Mouse (Mus musculus) CH12.LX (cell line): ENCODE measurements around the gene Socs5. TPM values are rescaled to one million over a fixed set of nuclear protein-coding genes. Genes with fewer than 3 reads are reported as not detected.

Experiments used
- DNase-seq: peaks from one replicate; pipeline ENCODE4 v3.0.0-alpha.2; 2013; ENCODE audit errors: extremely low read depth
- H3K27ac ChIP-seq: 2 replicates; pipeline ENCODE4 v1.5.1; 2012; ENCODE audit warnings: low read depth, mild to moderate bottlenecking, control low read depth, moderate library complexity; ENCODE audit not compliant: insufficient read depth
- H3K27me3 ChIP-seq: replicated peaks from 2 replicates; pipeline ENCODE3; 2012; ENCODE audit warnings: inconsistent platforms
- H3K36me3 ChIP-seq, 2 experiments: replicated peaks in 1 of 2; 2 replicates each; pipeline versions ENCODE3 to v1.6.1; 2012; ENCODE audit warnings: inconsistent platforms in 1 of 2, low read length in 1 of 2, mild to moderate bottlenecking in 1 of 2, mixed read lengths in 1 of 2, moderate library complexity in 1 of 2; ENCODE audit not compliant: control insufficient read depth in 1 of 2, insufficient read depth in 1 of 2
- H3K4me1 ChIP-seq, 2 experiments: 2 replicates each; pipeline ENCODE4 v1.6.1; 2012; ENCODE audit warnings: inconsistent platforms in 1 of 2, moderate library complexity in 1 of 2; ENCODE audit not compliant: insufficient read depth in 2 of 2, control insufficient read depth in 1 of 2
- H3K4me2 ChIP-seq: 2 replicates; pipeline ENCODE4 v1.6.1; 2012; ENCODE audit warnings: low read depth, mild to moderate bottlenecking, control low read depth; ENCODE audit not compliant: poor library complexity, insufficient read depth, severe bottlenecking
- H3K4me3 ChIP-seq, 3 experiments: fragments of 150-350 bp in 1 of 3; sonication (generic) in 1 of 3; replicated peaks in 1 of 3; 2 replicates each; pipeline versions ENCODE3 to v1.5.1; 2011 to 2012; ENCODE audit warnings: low read depth in 2 of 3, low read length in 2 of 3, mild to moderate bottlenecking in 2 of 3, moderate library complexity in 2 of 3, control low read depth in 1 of 3, improper control_type of control experiment in 1 of 3, inconsistent platforms in 1 of 3, mixed read lengths in 1 of 3; ENCODE audit not compliant: poor library complexity in 1 of 3
- H3K79me2 ChIP-seq: replicated peaks from 2 replicates; pipeline ENCODE4 v1.6.1; 2012; ENCODE audit warnings: mild to moderate bottlenecking, moderate library complexity; ENCODE audit not compliant: control insufficient read depth, poor library complexity, insufficient read depth, severe bottlenecking; ENCODE audit errors: extremely low read depth
- H3K9ac ChIP-seq: 2 replicates; pipeline ENCODE4 v1.6.1; 2012; ENCODE audit warnings: low read depth, mild to moderate bottlenecking, control low read depth, moderate library complexity; ENCODE audit not compliant: insufficient read depth
- H3K9me3 ChIP-seq: replicated peaks from 2 replicates; pipeline ENCODE3; 2012; ENCODE audit warnings: low read length, inconsistent platforms, mixed read lengths
- CHD1 ChIP-seq: IDR thresholded peaks from 2 replicates; pipeline ENCODE4 v1.6.1; 2012; ENCODE audit warnings: low read depth, low read length, improper control_type of control experiment, inconsistent platforms
- CHD2 ChIP-seq: IDR thresholded peaks from 2 replicates; pipeline ENCODE4 v1.6.1; 2011; ENCODE audit warnings: low read length, improper control_type of control experiment
- ELF1 ChIP-seq: IDR thresholded peaks from 2 replicates; pipeline ENCODE4 v1.6.1; 2014; ENCODE audit warnings: low read depth, mild to moderate bottlenecking, inconsistent platforms, low read length, improper control_type of control experiment
- GABPA ChIP-seq: IDR thresholded peaks from 2 replicates; pipeline ENCODE4 v1.6.1; 2012; ENCODE audit warnings: low read depth, low read length, improper control_type of control experiment, inconsistent platforms; ENCODE audit not compliant: insufficient replicate concordance
- HCFC1 ChIP-seq: IDR thresholded peaks from 2 replicates; pipeline ENCODE4 v1.6.1; 2012; ENCODE audit warnings: low read depth, mild to moderate bottlenecking, inconsistent platforms, low read length, improper control_type of control experiment
- IRF4 ChIP-seq: IDR thresholded peaks from 2 replicates; pipeline ENCODE4 v1.6.1; 2014; ENCODE audit warnings: low read depth, mild to moderate bottlenecking, inconsistent platforms, low read length, improper control_type of control experiment
- MAX ChIP-seq: IDR thresholded peaks from 2 replicates; pipeline ENCODE4 v1.6.1; 2011; ENCODE audit warnings: low read length, improper control_type of control experiment
- MAZ ChIP-seq: IDR thresholded peaks from 2 replicates; pipeline ENCODE4 v1.6.1; 2012; ENCODE audit warnings: low read depth, mild to moderate bottlenecking, inconsistent platforms, low read length, improper control_type of control experiment, moderate library complexity
- MEF2A ChIP-seq: IDR thresholded peaks from 2 replicates; pipeline ENCODE4 v1.6.1; 2014; ENCODE audit warnings: low read depth, mild to moderate bottlenecking, inconsistent platforms, low read length, improper control_type of control experiment, borderline replicate concordance
- NELFE ChIP-seq: IDR thresholded peaks from 2 replicates; pipeline ENCODE4 v1.6.1; 2011; ENCODE audit warnings: low read depth, low read length, improper control_type of control experiment
- NRF1 ChIP-seq: IDR thresholded peaks from 2 replicates; pipeline ENCODE4 v1.6.1; 2014; ENCODE audit warnings: low read depth, mild to moderate bottlenecking, inconsistent platforms, low read length, improper control_type of control experiment, moderate library complexity
- PAX5 ChIP-seq: IDR thresholded peaks from 2 replicates; pipeline ENCODE4 v1.6.1; 2012; ENCODE audit warnings: low read length, inconsistent platforms, mixed read lengths
- POLR2AphosphoS2 ChIP-seq: IDR thresholded peaks from 2 replicates; pipeline ENCODE4 v1.6.1; 2011; ENCODE audit warnings: low read depth, low read length, improper control_type of control experiment
- RAD21 ChIP-seq: IDR thresholded peaks from 2 replicates; pipeline ENCODE4 v1.6.1; 2011; ENCODE audit warnings: low read depth, mild to moderate bottlenecking, low read length, improper control_type of control experiment, moderate library complexity
- RCOR1 ChIP-seq: conservative IDR thresholded peaks from 2 replicates; pipeline ENCODE4 v1.6.1; 2012; ENCODE audit warnings: low read depth, mild to moderate bottlenecking, inconsistent platforms, low read length, improper control_type of control experiment
- SIN3A ChIP-seq: IDR thresholded peaks from 2 replicates; pipeline ENCODE4 v1.6.1; 2012; ENCODE audit warnings: low read length, improper control_type of control experiment, inconsistent platforms
- SMC3 ChIP-seq: IDR thresholded peaks from 2 replicates; pipeline ENCODE4 v1.6.1; 2011; ENCODE audit warnings: low read depth, low read length, improper control_type of control experiment
- TCF12 ChIP-seq: IDR thresholded peaks from 2 replicates; pipeline ENCODE4 v1.6.1; 2014; ENCODE audit warnings: low read depth, mild to moderate bottlenecking, inconsistent platforms, low read length, improper control_type of control experiment
- UBTF ChIP-seq: IDR thresholded peaks from 2 replicates; pipeline ENCODE4 v1.6.1; 2012; ENCODE audit warnings: low read depth, mild to moderate bottlenecking, inconsistent platforms, low read length, improper control_type of control experiment, moderate library complexity
- ZMIZ1 ChIP-seq: IDR thresholded peaks from 2 replicates; pipeline ENCODE4 v1.6.1; 2012; ENCODE audit warnings: low read depth, mild to moderate bottlenecking, inconsistent platforms, low read length, improper control_type of control experiment
- ZNF384 ChIP-seq: IDR thresholded peaks from 2 replicates; pipeline ENCODE4 v1.6.1; 2012; ENCODE audit warnings: low read depth, low read length, improper control_type of control experiment, inconsistent platforms
- dilution Hi-C: fragments of 300-500 bp; cut with MboI; formaldehyde crosslinking; loops from 2 replicates; pipeline ENCODE4 v1.14.3; 2020; ENCODE audit warnings: low sequenced_read_pairs; ENCODE audit not compliant: extremely low pct_unique_long_range_greater_than_20kb, extremely low pct_ligation_motif_present
- in situ Hi-C: fragments of 300-500 bp; cut with MboI; formaldehyde crosslinking; loops from 3 replicates; pipeline ENCODE4 v1.14.3; 2019; ENCODE audit warnings: low sequenced_read_pairs, low pct_ligation_motif_present, low pct_unique_long_range_greater_than_20kb, mixed read lengths
- polyA plus RNA-seq: library from polyadenylated mRNA; unstranded; fragments of >175 nt; gene quantifications from 2 replicates; pipeline ENCODE4 v1.2.1, GENCODE M21; 2012; ENCODE audit warnings: low read depth; ENCODE audit not compliant: insufficient read length
- total RNA-seq, 2 experiments: library from RNA; depleted of rRNA; stranded (reverse); fragments of 300-350 nt in 1 of 2; fragments of >200 nt in 1 of 2; gene quantifications; 2 replicates each; pipeline ENCODE4 v1.2.3; 2012 to 2014

Gene Socs5
- total and polyA plus RNA-seq, 3 experiments: 0.52 to 0.85 (median 0.80) TPM

DNA sequence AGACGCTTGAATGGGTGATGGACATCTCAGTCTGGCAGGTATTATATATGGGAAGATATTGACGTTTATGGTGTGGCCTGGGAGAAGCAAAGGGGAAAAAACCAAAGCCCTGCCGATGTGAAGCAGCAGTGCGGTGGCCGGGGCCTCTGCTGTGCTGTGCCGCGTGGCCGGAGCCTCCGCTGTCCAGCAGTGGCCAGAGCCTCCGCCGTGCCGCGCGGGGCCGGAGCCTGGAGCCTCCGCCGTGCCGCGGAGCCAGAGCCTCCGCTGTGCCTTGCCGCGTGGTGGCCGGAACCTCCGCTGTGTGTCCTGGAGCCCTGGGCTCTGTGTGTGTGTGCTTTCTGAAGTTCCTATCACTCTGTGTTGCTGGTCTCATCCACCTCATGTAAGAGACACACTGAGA lies 17.9 kb downstream of the Socs5 start:
- H3K27me3 ChIP-seq: no peaks in the 10 kb centered on the region
- no peak overlapping the region for H3K4me3 ChIP-seq
- no peak for DNase-seq
- no peak overlapping the region for H3K27ac ChIP-seq
- no peaks in the 10 kb centered on the region for H3K9me3 ChIP-seq
- H3K9ac ChIP-seq: no peak overlapping the region
- peaks cover under 1 to 5% of the 10 kb centered on the region in 2 experiments; a peak in 2 of 4 replicates for H3K4me1 ChIP-seq
- no peak for TF ChIP-seq MAZ
- TF ChIP-seq SMC3: no peak
- TF ChIP-seq NELFE: no peak
- TF ChIP-seq TCF12: no peak
- no peak for TF ChIP-seq SIN3A
- TF ChIP-seq RAD21: no peak
- TF ChIP-seq CHD2: no peak
- TF ChIP-seq ZNF384: no peak
- TF ChIP-seq IRF4: no peak
- TF ChIP-seq RCOR1: no peak
- no peak for TF ChIP-seq HCFC1
- TF ChIP-seq GABPA: no peak
- TF ChIP-seq CHD1: no peak
- TF ChIP-seq UBTF: no peak
- TF ChIP-seq PAX5: no peak
- no peak for TF ChIP-seq ELF1
- TF ChIP-seq MEF2A: no peak
- H3K36me3 ChIP-seq: no peaks in the 10 kb centered on the region
- H3K4me2 ChIP-seq: no peak overlapping the region
- dilution Hi-C loops: no loop called here
- no peaks in the 10 kb centered on the region for H3K79me2 ChIP-seq
- in situ Hi-C loops: no loop called here

GRCm38 (mm10) chr17:87132258-87132657 lies 24.8 kb downstream of the Socs5 start:
- Histone ChIP-seq H3K79me2 (no peaks in the 10 kb centered on the region), H3K4me2 (no peak overlapping the region), H3K9ac (no peak overlapping the region)
- TF ChIP-seq POLR2AphosphoS2: no peak
- no peak for TF ChIP-seq MAX
- TF ChIP-seq ZMIZ1: no peak
- no peak for TF ChIP-seq PAX5
- no peak for TF ChIP-seq CHD1
- TF ChIP-seq NRF1: no peak
- TF ChIP-seq, all 38 proteins: peak for 0
- DNase-seq: no peak
- Histone ChIP-seq H3K4me3 (no peak overlapping the region), H3K27me3 (no peaks in the 10 kb centered on the region), H3K4me1 (no peaks in the 10 kb centered on the region), H3K36me3 (peaks cover 0 to 5% of the 10 kb centered on the region in 2 experiments), H3K27ac (no peak overlapping the region), H3K9me3 (no peaks in the 10 kb centered on the region)
- dilution Hi-C loops: no loop called here
- in situ Hi-C loops: no loop called here
